Mouse (Mus musculus): ENCODE data around the gene Brca1. TPM values are rescaled to one million over a fixed set of nuclear protein-coding genes. Genes with fewer than 3 reads are reported as not detected.

Gene Brca1
- polyA plus RNA-seq, 1 experiment from 2014 or later = 8.3 TPM

- no peak overlapping the region for H3K9ac ChIP-seq (ENCODE audit: low read length)
- 0 out of 2 replicates have a peak overlapping the region, but pooled peaks have one; percentile 29 for H3K27ac ChIP-seq (ENCODE audit: low read length)
- no peak overlapping the region for H3K4me3 ChIP-seq (replicated peaks; ENCODE audit: low read length)
- H3K27me3 ChIP-seq (ENCODE audit: control insufficient read depth, insufficient read depth, low read length) = no peaks in the 10 kb centered on the region
- no peak overlapping the region for H3K4me2 ChIP-seq (ENCODE audit: low read depth, low read length)
- no peaks in the 10 kb centered on the region for H3K9me3 ChIP-seq (replicated peaks; ENCODE audit: control insufficient read depth, low read length)
- 0 out of 2 replicates have a peak, but pooled peaks cover 7% of the 10 kb centered on the region for H3K36me3 ChIP-seq (ENCODE audit: control insufficient read depth, insufficient read depth, low read length)
- ATAC-seq (ENCODE audit: insufficient read depth, low FRiP score) = no peak
- WGBS = 30% methylated on average over 13 of the region's 13 CpGs
- peaks cover 34% of the 10 kb centered on the region for H3K4me1 ChIP-seq (ENCODE audit: control insufficient read depth, insufficient read depth, low read length)
Observed at GRCm38 (mm10) chr11:101462583-101463440, 88.9 kb downstream of the Brca1 start.

- ATAC-seq (ENCODE audit: insufficient read depth, low FRiP score) = no peak
- WGBS = 82% methylated on average over 14 of the region's 14 CpGs
- Histone ChIP-seq H3K4me1 (ENCODE audit: control insufficient read depth, insufficient read depth, low read length) (peaks cover 34% of the 10 kb centered on the region), H3K4me3 (replicated peaks; ENCODE audit: low read length) (no peak overlapping the region), H3K4me2 (ENCODE audit: low read depth, low read length) (no peak overlapping the region), H3K27ac (ENCODE audit: low read length) (no peak overlapping the region), H3K9me3 (replicated peaks; ENCODE audit: control insufficient read depth, low read length) (no peaks in the 10 kb centered on the region), H3K9ac (ENCODE audit: low read length) (no peak overlapping the region), H3K36me3 (ENCODE audit: control insufficient read depth, insufficient read depth, low read length) (0 out of 2 replicates have a peak, but pooled peaks cover 7% of the 10 kb centered on the region), H3K27me3 (ENCODE audit: control insufficient read depth, insufficient read depth, low read length) (no peaks in the 10 kb centered on the region)
Observed at GRCm38 (mm10) chr11:101462141-101462540, 89.6 kb downstream of the Brca1 start.

- WGBS = 80% methylated on average over 15 of the region's 15 CpGs
- Histone ChIP-seq H3K4me1 (ENCODE audit: control insufficient read depth, insufficient read depth, low read length) (peaks cover 31% of the 10 kb centered on the region), H3K36me3 (ENCODE audit: control insufficient read depth, insufficient read depth, low read length) (0 out of 2 replicates have a peak, but pooled peaks cover 7% of the 10 kb centered on the region)
Observed at GRCm38 (mm10) chr11:101460321-101460720, 91.4 kb downstream of the Brca1 start.

GRCm38 (mm10) chr11:101459716-101460115 is 92.0 kb downstream of the Brca1 start:
- WGBS = 53% methylated on average over 6 of the region's 6 CpGs
- Histone ChIP-seq H3K27ac (ENCODE audit: low read length) (no peak overlapping the region; the same call in 1 of the 2 replicates), H3K27me3 (ENCODE audit: control insufficient read depth, insufficient read depth, low read length) (no peaks in the 10 kb centered on the region), H3K4me1 (ENCODE audit: control insufficient read depth, insufficient read depth, low read length) (peaks cover 35% of the 10 kb centered on the region), H3K9me3 (replicated peaks; ENCODE audit: control insufficient read depth, low read length) (no peaks in the 10 kb centered on the region), H3K4me2 (ENCODE audit: low read depth, low read length) (no peak overlapping the region), H3K4me3 (replicated peaks; ENCODE audit: low read length) (no peak overlapping the region), H3K9ac (ENCODE audit: low read length) (no peak overlapping the region), H3K36me3 (ENCODE audit: control insufficient read depth, insufficient read depth, low read length) (0 out of 2 replicates have a peak, but pooled peaks cover 7% of the 10 kb centered on the region)
- 0 out of 2 replicates have a peak, but pooled peaks have one; percentile 6 for ATAC-seq (ENCODE audit: insufficient read depth, low FRiP score)

More at GRCm38 (mm10) chr11:101460321-101460720, 91.4 kb downstream of the Brca1 start:
- Histone ChIP-seq H3K9ac (ENCODE audit: low read length) (no peak overlapping the region), H3K27me3 (ENCODE audit: control insufficient read depth, insufficient read depth, low read length) (no peaks in the 10 kb centered on the region), H3K9me3 (replicated peaks; ENCODE audit: control insufficient read depth, low read length) (no peaks in the 10 kb centered on the region), H3K4me2 (ENCODE audit: low read depth, low read length) (no peak overlapping the region), H3K4me3 (replicated peaks; ENCODE audit: low read length) (no peak overlapping the region), H3K27ac (ENCODE audit: low read length) (no peak overlapping the region)
- no peak for ATAC-seq (ENCODE audit: insufficient read depth, low FRiP score)

- Histone ChIP-seq H3K4me1 (ENCODE audit: control insufficient read depth, insufficient read depth, low read length) (peaks cover 26% of the 10 kb centered on the region), H3K36me3 (ENCODE audit: control insufficient read depth, insufficient read depth, low read length) (0 out of 2 replicates have a peak, but pooled peaks cover 7% of the 10 kb centered on the region), H3K27me3 (ENCODE audit: control insufficient read depth, insufficient read depth, low read length) (no peaks in the 10 kb centered on the region), H3K4me2 (ENCODE audit: low read depth, low read length) (no peak overlapping the region), H3K27ac (ENCODE audit: low read length) (no peak overlapping the region), H3K4me3 (replicated peaks; ENCODE audit: low read length) (no peak overlapping the region), H3K9me3 (replicated peaks; ENCODE audit: control insufficient read depth, low read length) (no peaks in the 10 kb centered on the region), H3K9ac (ENCODE audit: low read length) (no peak overlapping the region)
- ATAC-seq (ENCODE audit: insufficient read depth, low FRiP score) = no peak
- 81% methylated on average over 12 of the region's 12 CpGs for WGBS
Observed at GRCm38 (mm10) chr11:101458217-101458616, 93.5 kb downstream of the Brca1 start.

GRCm38 (mm10) chr11:101457631-101458030 is 94.1 kb downstream of the Brca1 start:
- Histone ChIP-seq H3K9me3 (replicated peaks; ENCODE audit: control insufficient read depth, low read length) (no peaks in the 10 kb centered on the region), H3K4me2 (ENCODE audit: low read depth, low read length) (no peak overlapping the region), H3K27ac (ENCODE audit: low read length) (no peak overlapping the region), H3K4me1 (ENCODE audit: control insufficient read depth, insufficient read depth, low read length) (peaks cover 20% of the 10 kb centered on the region), H3K27me3 (ENCODE audit: control insufficient read depth, insufficient read depth, low read length) (no peaks in the 10 kb centered on the region), H3K36me3 (ENCODE audit: control insufficient read depth, insufficient read depth, low read length) (0 out of 2 replicates have a peak, but pooled peaks cover 7% of the 10 kb centered on the region), H3K4me3 (replicated peaks; ENCODE audit: low read length) (no peak overlapping the region), H3K9ac (ENCODE audit: low read length) (no peak overlapping the region)
- no peak for ATAC-seq (ENCODE audit: insufficient read depth, low FRiP score)
- 85% methylated on average over 9 of the region's 9 CpGs for WGBS

GRCm38 (mm10) chr11:101455627-101456026 is 96.1 kb downstream of the Brca1 start:
- Histone ChIP-seq H3K9ac (ENCODE audit: low read length) (no peak overlapping the region), H3K27ac (ENCODE audit: low read length) (no peak overlapping the region), H3K27me3 (ENCODE audit: control insufficient read depth, insufficient read depth, low read length) (no peaks in the 10 kb centered on the region), H3K4me1 (ENCODE audit: control insufficient read depth, insufficient read depth, low read length) (peaks cover 20% of the 10 kb centered on the region), H3K4me2 (ENCODE audit: low read depth, low read length) (no peak overlapping the region), H3K4me3 (replicated peaks; ENCODE audit: low read length) (no peak overlapping the region), H3K9me3 (replicated peaks; ENCODE audit: control insufficient read depth, low read length) (no peaks in the 10 kb centered on the region), H3K36me3 (ENCODE audit: control insufficient read depth, insufficient read depth, low read length) (no peaks in the 10 kb centered on the region)
- ATAC-seq (ENCODE audit: insufficient read depth, low FRiP score) = no peak
- 82% methylated on average over 7 of the region's 7 CpGs for WGBS

GRCm38 (mm10) chr11:101454702-101455101 is 97.1 kb downstream of the Brca1 start:
- 0 out of 2 replicates have a peak overlapping the region, but pooled peaks have one; percentile 25 for H3K9ac ChIP-seq (ENCODE audit: low read length)
- H3K36me3 ChIP-seq (ENCODE audit: control insufficient read depth, insufficient read depth, low read length) = no peaks in the 10 kb centered on the region
- 65% methylated on average over 6 of the region's 6 CpGs for WGBS
- H3K4me1 ChIP-seq (ENCODE audit: control insufficient read depth, insufficient read depth, low read length) = peaks cover 18% of the 10 kb centered on the region
- no peaks in the 10 kb centered on the region for H3K27me3 ChIP-seq (ENCODE audit: control insufficient read depth, insufficient read depth, low read length)
- no peak overlapping the region for H3K4me2 ChIP-seq (ENCODE audit: low read depth, low read length)
- no peak for ATAC-seq (ENCODE audit: insufficient read depth, low FRiP score)
- H3K4me3 ChIP-seq (replicated peaks; ENCODE audit: low read length) = no peak overlapping the region
- no peaks in the 10 kb centered on the region for H3K9me3 ChIP-seq (replicated peaks; ENCODE audit: control insufficient read depth, low read length)
- peak overlapping the region; percentile 6; the same call in 1 of the 2 replicates for H3K27ac ChIP-seq (ENCODE audit: low read length)

- Histone ChIP-seq H3K9me3 (replicated peaks; ENCODE audit: control insufficient read depth, low read length) (no peaks in the 10 kb centered on the region), H3K27ac (ENCODE audit: low read length) (no peak overlapping the region), H3K4me2 (ENCODE audit: low read depth, low read length) (no peak overlapping the region), H3K9ac (ENCODE audit: low read length) (no peak overlapping the region), H3K4me3 (replicated peaks; ENCODE audit: low read length) (no peak overlapping the region), H3K36me3 (ENCODE audit: control insufficient read depth, insufficient read depth, low read length) (no peaks in the 10 kb centered on the region), H3K27me3 (ENCODE audit: control insufficient read depth, insufficient read depth, low read length) (no peaks in the 10 kb centered on the region), H3K4me1 (ENCODE audit: control insufficient read depth, insufficient read depth, low read length) (peaks cover 14% of the 10 kb centered on the region; the same call in 1 of the 2 replicates)
- 61% methylated on average over 10 of the region's 10 CpGs for WGBS
- ATAC-seq (ENCODE audit: insufficient read depth, low FRiP score) = no peak
Observed at GRCm38 (mm10) chr11:101452093-101452774, 99.5 kb downstream of the Brca1 start.

Measured in stomach, embryonic 16.5 days (tissue).